In genomic region chr2:167853411-167853821, GRCm38 (mm10) we compare ENCODE assay signal across 10 mouse cellular contexts.
A peak's percentile ranks its signal among the peaks of the same experiment; 100 is the strongest.
DNase-seq lines count a peak whose midpoint lies in the region; ATAC-seq lines count a peak whose summit lies in the region.
"Had no signal": no experiment of that assay in that cellular context is flagged by ENCODE, and none has a peak within 500 bp of the region (broad histone marks: within the 10 kb centered on the region; RNA-seq: fewer than 3 reads in every experiment).

No protein-coding gene starts in this region.

- WGBS in lung, embryonic 16.5 days = 69% methylated on average over 8 of the region's 8 CpGs
- WGBS in midbrain, embryonic 10.5 days = 88% methylated on average over 8 of the region's 8 CpGs

- intact Hi-C loops in gastrocnemius, postnatal 36 days (cut with DNase I) = loop anchor here (2.0 kb wide), 1 partner anchor 163 kb away; no protein-coding TSS in a partner anchor

- no peaks in the 10 kb centered on the region for H3K36me3 ChIP-seq in lung, embryonic 16.5 days (ENCODE audit: control insufficient read depth, insufficient read depth, low read length)
- H3K36me3 ChIP-seq in midbrain, embryonic 10.5 days = no peaks in the 10 kb centered on the region

- no peaks in the 10 kb centered on the region for H3K27me3 ChIP-seq in lung, embryonic 16.5 days (ENCODE audit: control insufficient read depth, insufficient read depth, low read depth, low read length)
- H3K27me3 ChIP-seq in midbrain, embryonic 10.5 days (ENCODE audit: low read depth, poor library complexity, severe bottlenecking) = no peaks in the 10 kb centered on the region; the same call in 1 of the 2 replicates

- ATAC-seq in lung, embryonic 16.5 days (ENCODE audit: low read depth) = no peak
- no peak for ATAC-seq in erythroid progenitor cell, adult 5-6 weeks (replicated peaks; ENCODE audit: low FRiP score, poor library complexity, severe bottlenecking)

- no peaks in the 10 kb centered on the region for H3K9me3 ChIP-seq in lung, embryonic 16.5 days (ENCODE audit: control insufficient read depth, low read length)
- no peaks in the 10 kb centered on the region for H3K9me3 ChIP-seq in midbrain, embryonic 10.5 days (replicated peaks)

- H3K4me3 ChIP-seq in lung, embryonic 16.5 days (ENCODE audit: low read length) = no peak overlapping the region
- H3K4me3 ChIP-seq in midbrain, embryonic 10.5 days = no peak overlapping the region
- H3K4me3 ChIP-seq: megakaryocyte, embryonic 14.5 days had no signal

- peaks cover 21% of the 10 kb centered on the region for H3K4me1 ChIP-seq in lung, embryonic 16.5 days (replicated peaks; ENCODE audit: control insufficient read depth, insufficient read depth, low read length)
- H3K4me1 ChIP-seq in midbrain, embryonic 10.5 days = peaks cover 23% of the 10 kb centered on the region

- peak overlapping the region; percentile 29; the same call in 1 of the 2 replicates for H3K27ac ChIP-seq in lung, embryonic 16.5 days (ENCODE audit: low read length)
- no peak overlapping the region for H3K27ac ChIP-seq in midbrain, embryonic 10.5 days (replicated peaks)

- no peak overlapping the region; the same call in 1 of the 2 replicates for H3K9ac ChIP-seq in lung, embryonic 16.5 days (ENCODE audit: low read length)

- no peak overlapping the region for H3K4me2 ChIP-seq in lung, embryonic 16.5 days (ENCODE audit: low read depth, low read length)

- peak; percentile 98 for DNase-seq in heart, adult 11 months
- no peak for DNase-seq in heart, postnatal 4 days
- DNase-seq in lung, postnatal 4 days = no peak
- DNase-seq in gastrocnemius, postnatal 36 days = peak; percentile 55 to 71
- no peak for DNase-seq in midbrain, embryonic 10.5 days (ENCODE audit: low spot score)
- no peak for DNase-seq in layer of hippocampus, postnatal 14 days (ENCODE audit: low spot score in 2 of 2)
- DNase-seq: thymus, adult 18-20 months had no signal

Comparison
In these comparisons a context has a peak if more than half of its experiments do, and no peak if none do; other contexts are left out.
1. DNase-seq: peak in heart, adult 11 months (single experiment) and gastrocnemius, postnatal 36 days (2 of 2); none in heart, postnatal 4 days (single experiment), lung, postnatal 4 days (0 of 2), midbrain, embryonic 10.5 days (single experiment) and layer of hippocampus, postnatal 14 days (0 of 2).